Mouse (Mus musculus) C2C12 (cell line): ENCODE results near the gene Txlng.

Experiments
- CTCF ChIP-seq: IDR thresholded peaks from one replicate; pipeline ENCODE4 v1.5.1; 2011; ENCODE audit not compliant: control insufficient read depth, insufficient read depth, insufficient read length
- MYOD1 ChIP-seq: IDR thresholded peaks from one replicate; pipeline ENCODE4 v1.6.1; 2011; ENCODE audit warnings: low read depth; ENCODE audit not compliant: control insufficient read depth, insufficient read length
- MYOG ChIP-seq: IDR thresholded peaks from one replicate; pipeline ENCODE4 v1.6.1; 2011; ENCODE audit not compliant: control insufficient read depth, insufficient read length; ENCODE audit errors: extremely low read depth

DNA sequence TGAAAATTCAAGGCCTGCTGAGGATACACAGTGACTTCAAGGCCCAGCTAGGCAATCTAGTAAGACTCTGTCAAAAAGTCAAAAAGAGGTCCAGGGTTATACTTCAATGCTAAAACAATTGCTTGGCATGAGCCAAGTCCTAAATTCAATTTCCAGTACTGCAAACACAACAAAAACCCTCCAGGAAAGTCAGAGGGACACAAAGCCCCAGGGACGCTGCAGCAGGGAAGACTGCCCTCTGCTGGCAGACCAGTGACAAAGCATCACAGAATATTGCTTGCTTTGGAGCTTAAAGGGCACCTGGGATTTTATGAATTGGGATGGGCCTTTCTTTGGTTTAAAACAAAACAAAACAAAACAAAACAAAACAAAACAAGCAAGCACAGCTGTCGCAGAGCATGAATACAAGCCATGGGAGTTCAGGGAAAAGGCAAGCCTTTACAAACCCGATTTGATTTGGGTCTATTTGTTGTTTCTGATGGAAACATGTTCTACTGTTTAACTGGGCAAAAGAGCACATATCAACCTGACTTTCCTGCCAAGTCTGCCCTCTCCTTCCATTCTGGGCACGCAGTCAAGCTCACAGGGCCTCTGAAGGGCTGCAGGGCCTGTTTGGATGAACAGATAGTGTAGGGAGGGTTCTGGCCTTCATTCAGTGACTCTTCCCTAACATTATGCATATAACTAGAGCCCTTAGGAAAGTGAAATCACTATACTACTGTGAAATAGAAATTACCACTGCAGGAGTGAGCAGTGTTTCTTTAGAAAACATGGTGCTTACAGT, 42.7 kb upstream of the Txlng start:
- TF ChIP-seq MYOG (no peak), CTCF (peak; percentile 14), MYOD1 (no peak)
